Mouse (Mus musculus) 3134 (cell line): ENCODE data around the gene P2rx7.

Source experiments
- DNase-seq: peaks from one replicate; pipeline ENCODE4 v3.0.0-alpha.2; 2011; ENCODE audit warnings: low spot score; ENCODE audit not compliant: insufficient read length; ENCODE audit errors: extremely low read depth

Gene P2rx7

DNA sequence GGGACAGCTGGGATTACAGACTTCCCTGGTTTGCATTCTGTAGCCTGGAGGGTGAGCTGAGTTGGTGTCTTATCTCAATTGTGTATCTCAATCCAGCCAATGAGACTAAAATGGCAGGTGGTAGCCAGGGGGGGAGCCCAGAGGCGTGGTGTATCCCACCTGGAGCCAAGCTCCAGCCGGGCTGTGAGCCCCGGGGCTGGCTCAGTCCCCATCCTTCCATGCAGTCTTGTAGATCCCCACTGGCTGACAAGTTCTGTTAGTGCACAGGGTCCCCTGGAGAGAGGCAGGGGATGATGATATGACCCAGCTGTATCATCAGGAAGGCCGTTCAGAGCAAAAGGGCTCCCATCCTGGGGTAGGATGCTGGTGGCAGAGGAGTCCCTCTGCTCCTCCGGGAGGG, 82.9 kb downstream of the P2rx7 start:
- no peak for DNase-seq

DNA sequence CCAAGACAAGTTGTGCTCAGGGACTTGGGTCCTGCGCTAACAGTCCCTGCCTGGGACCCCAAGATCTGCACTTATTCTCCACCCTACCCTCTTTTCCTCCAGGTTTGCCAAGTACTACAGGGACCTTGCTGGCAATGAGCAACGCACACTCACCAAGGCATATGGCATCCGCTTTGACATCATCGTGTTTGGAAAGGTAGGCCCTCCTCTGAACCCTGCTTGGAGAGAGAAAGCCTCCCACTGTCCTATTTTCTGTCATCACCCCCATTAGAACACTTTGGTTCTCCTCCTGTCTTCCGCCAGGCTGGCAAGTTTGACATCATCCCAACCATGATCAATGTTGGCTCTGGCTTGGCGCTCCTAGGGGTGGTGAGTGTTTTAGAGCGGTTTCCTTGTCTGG, 83.4 kb downstream of the P2rx7 start:
- no peak for DNase-seq

DNA sequence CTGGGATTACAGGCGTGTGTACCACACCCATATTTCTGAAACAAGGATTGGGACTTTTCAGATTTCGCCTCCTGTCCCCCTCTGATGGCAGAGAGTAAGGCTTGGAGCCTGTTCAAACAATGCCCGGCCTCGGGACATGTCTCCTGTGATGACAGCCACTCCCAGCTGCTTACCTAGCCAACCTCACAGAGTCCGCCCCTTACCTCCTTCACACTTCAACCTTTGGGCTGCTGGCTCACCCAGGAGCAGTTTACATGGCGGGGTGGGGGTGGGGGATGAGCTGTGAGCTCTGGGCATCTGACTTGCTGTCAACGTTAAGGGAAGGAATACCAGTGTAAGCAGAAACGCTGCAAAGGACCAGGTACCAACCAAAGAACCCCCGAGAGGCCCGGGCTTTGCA, 87.1 kb downstream of the P2rx7 start:
- DNase-seq = no peak

- DNase-seq = no peak
Measured at GRCm38 (mm10) chr5:122731321-122731720, 87.6 kb downstream of the P2rx7 start.

DNA sequence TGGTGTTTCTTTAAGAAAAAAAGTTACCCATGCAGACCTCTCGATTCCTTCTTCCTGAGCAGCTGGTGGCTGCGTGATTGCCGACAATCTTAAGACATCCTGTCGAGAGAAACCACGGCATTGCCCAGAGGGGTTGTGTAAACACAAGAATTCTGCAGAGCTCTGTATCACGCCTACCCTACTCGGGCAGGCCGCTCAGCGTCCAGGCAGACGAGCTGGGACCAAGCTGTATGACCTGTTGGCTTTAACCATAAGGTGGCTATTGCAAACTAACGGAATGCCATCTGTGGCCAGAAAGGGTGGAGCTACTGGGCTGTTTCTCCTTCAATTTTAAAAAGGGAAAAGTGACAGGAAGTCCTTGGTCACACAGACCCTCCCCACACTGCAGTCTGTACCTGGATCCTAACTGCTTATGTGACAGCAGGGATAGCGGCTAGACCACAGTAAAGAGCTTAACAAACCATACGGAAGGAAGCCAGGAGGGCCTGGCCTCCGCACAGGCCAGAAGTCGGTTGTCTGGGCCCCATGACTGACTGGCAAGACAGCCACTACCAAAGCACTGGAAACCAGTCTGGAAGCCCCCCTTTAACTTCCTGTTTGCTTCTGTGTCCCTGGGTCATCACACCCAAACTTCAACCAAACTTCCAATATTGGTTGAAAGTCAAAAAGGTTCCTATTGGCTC, 88.4 kb downstream of the P2rx7 start:
- DNase-seq = no peak

DNA sequence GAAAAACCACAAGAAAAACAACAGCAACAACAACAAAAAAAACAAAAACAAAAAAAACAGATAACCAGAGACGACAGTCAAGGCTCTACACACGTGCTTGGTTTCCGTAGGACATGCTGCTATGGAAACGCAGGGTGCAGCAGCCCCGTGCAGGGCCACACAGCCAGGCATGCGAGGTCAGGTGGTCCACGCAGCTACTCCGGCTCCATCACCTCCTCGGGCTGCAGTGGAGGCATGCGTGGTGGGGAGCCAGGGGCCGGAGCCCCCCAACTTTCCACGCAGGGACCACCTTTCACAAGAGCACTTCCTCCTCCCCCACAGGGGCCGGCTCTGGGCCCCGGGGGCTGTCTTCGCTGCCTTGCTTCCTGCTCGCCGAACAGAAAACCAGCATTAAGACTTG, 90.2 kb downstream of the P2rx7 start:
- DNase-seq = no peak

DNA sequence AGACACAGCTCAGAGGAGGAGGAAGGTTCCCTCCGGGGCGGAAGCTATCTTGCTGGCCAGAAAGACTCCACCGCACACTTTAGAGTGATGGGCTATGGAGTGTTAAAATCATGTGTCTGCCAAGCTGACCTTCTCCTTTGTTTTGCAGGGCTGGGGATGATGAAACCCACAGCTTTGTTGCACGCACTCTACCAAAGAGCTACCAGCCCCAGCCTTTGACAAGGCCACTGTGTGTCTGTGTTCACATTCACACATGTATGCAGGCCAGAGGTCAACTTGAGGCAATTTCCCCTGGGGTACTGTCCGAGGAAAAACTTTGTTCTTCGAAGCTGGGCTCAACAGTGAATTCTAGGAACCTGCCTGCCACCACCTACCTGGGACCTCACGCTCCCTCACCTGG, 92.1 kb downstream of the P2rx7 start:
- no peak for DNase-seq

- no peak for DNase-seq
Measured at GRCm38 (mm10) chr5:122736761-122737160, 93.0 kb downstream of the P2rx7 start.
